Mouse (Mus musculus) midbrain, embryonic 16.5 days (tissue): ENCODE measurements around the gene Sec14l3. TPM values are rescaled to one million over a fixed set of nuclear protein-coding genes. Genes with fewer than 3 reads are reported as not detected.

Experiments
- ATAC-seq: fragments of 200-750 bp; cut with Nextera tagmentation; 2 replicates; pipeline ENCODE4 v1.8.0; 2017; ENCODE audit warnings: moderate TSS enrichment
- H3K27ac ChIP-seq: fragments of 300-500 bp; sonication (generic); 2 replicates; pipeline ENCODE4 v1.5.1; 2014; ENCODE audit warnings: mild to moderate bottlenecking, low read length, mixed read lengths
- H3K27me3 ChIP-seq: fragments of 300-500 bp; sonication (generic); 2 replicates; pipeline ENCODE4 v1.6.1; 2014; ENCODE audit warnings: low read depth, low read length, mixed read lengths; ENCODE audit not compliant: control insufficient read depth, insufficient read depth
- H3K36me3 ChIP-seq: fragments of 300-500 bp; sonication (generic); 2 replicates; pipeline ENCODE4 v1.6.1; 2014; ENCODE audit warnings: mild to moderate bottlenecking, low read length, moderate library complexity, mixed read lengths; ENCODE audit not compliant: control insufficient read depth, insufficient read depth
- H3K4me1 ChIP-seq: fragments of 300-500 bp; sonication (generic); 2 replicates; pipeline ENCODE4 v1.6.1; 2014; ENCODE audit warnings: mild to moderate bottlenecking, low read length, mixed read lengths; ENCODE audit not compliant: control insufficient read depth, insufficient read depth
- H3K4me2 ChIP-seq: fragments of 300-500 bp; sonication (generic); 2 replicates; pipeline ENCODE4 v1.6.1; 2014; ENCODE audit warnings: mild to moderate bottlenecking, low read length, mixed read lengths
- H3K4me3 ChIP-seq: fragments of 300-500 bp; sonication (generic); 2 replicates; pipeline ENCODE4 v1.5.1; 2014; ENCODE audit warnings: low read depth, mild to moderate bottlenecking, low read length, moderate library complexity, mixed read lengths
- H3K9ac ChIP-seq: fragments of 300-500 bp; sonication (generic); 2 replicates; pipeline ENCODE4 v1.6.1; 2014; ENCODE audit warnings: low read depth, low read length, mixed read lengths
- H3K9me3 ChIP-seq: fragments of 300-500 bp; sonication (generic); replicated peaks from 2 replicates; pipeline ENCODE4 v1.6.1; 2014; ENCODE audit warnings: mild to moderate bottlenecking, low read length, mixed read lengths; ENCODE audit not compliant: control insufficient read depth, poor library complexity, severe bottlenecking
- WGBS: fragments of 180-500 bp; shearing (Covaris S2); extraction: QIAGEN DNeasy Blood & Tissue Kit; methylation state at CpG from one replicate; pipeline ENCODE4 v1.1.7; 2014; 5-methylcytosine and 5-hydroxymethylcytosine counted together
- polyA plus RNA-seq: library from polyadenylated mRNA; unstranded; fragments of >200 nt; fragmentation: Nextera tagmentation; extraction: Ambion mirVana; gene quantifications from 2 replicates; pipeline ENCODE4 v1.2.1, GENCODE M21; 2015

Sec14l3 gene
- polyA plus RNA-seq, 1 experiment from 2014 or later, result 2.8 TPM

DNA sequence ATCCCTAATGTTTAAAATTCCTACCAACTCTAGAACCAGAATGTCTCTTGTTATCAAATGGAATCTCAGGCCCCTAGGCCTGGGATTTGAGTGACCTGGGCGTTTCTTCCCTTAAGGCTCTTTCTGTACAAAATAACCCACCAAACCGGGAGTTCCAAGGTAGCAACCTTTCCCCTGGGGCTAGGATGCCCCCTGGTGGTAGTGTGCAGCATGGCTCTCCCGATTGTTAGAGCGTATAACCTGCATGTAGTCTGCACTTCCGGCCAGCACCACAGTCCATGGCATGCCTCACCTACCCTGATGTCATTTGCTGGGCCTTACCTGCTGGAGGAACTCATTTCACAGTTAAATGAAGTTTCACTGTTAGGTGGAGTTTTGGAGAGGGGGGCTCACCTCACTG is 59.3 kb downstream of the Sec14l3 start:
- WGBS, result 63% methylated on average over 5 of the region's 5 CpGs
- no peak overlapping the region for H3K4me2 ChIP-seq
- no peak overlapping the region for H3K27ac ChIP-seq
- 0 out of 2 replicates have a peak, but pooled peaks cover 3% of the 10 kb centered on the region for H3K27me3 ChIP-seq
- no peak for ATAC-seq
- no peak overlapping the region for H3K4me3 ChIP-seq
- no peak overlapping the region for H3K9ac ChIP-seq
- H3K9me3 ChIP-seq, result peaks cover 2% of the 10 kb centered on the region
- H3K36me3 ChIP-seq, result no peaks in the 10 kb centered on the region
- H3K4me1 ChIP-seq, result no peaks in the 10 kb centered on the region

- Histone ChIP-seq H3K27me3 (no peaks in the 10 kb centered on the region), H3K4me1 (no peaks in the 10 kb centered on the region), H3K9ac (no peak overlapping the region), H3K27ac (no peak overlapping the region), H3K4me3 (no peak overlapping the region), H3K9me3 (peaks cover 2% of the 10 kb centered on the region), H3K36me3 (no peaks in the 10 kb centered on the region), H3K4me2 (no peak overlapping the region)
- 84% methylated on average over 1 of the region's 1 CpGs for WGBS
- no peak for ATAC-seq
These were observed 62.4 kb downstream of the Sec14l3 start for GRCm38 (mm10) chr11:4127059-4127458.

Other genes with a start within 250 kb of the Sec14l3 start
- gene Osbp2, start 200.9 kb upstream of the Sec14l3 start, polyA plus RNA-seq, result 35.7 and 40.9 TPM in 2 replicates
- gene 4921536K21Rik, start 169.7 kb upstream of the Sec14l3 start, polyA plus RNA-seq, result 0.80 and 0.87 TPM in 2 replicates
- 43.5 and 48.4 TPM in 2 replicates for gene Dusp18, start 169.6 kb upstream of the Sec14l3 start, polyA plus RNA-seq
- 17.4 and 20.7 TPM in 2 replicates for gene Slc35e4, start 150.2 kb upstream of the Sec14l3 start, polyA plus RNA-seq
- 19.5 and 20.8 TPM in 2 replicates for gene Tcn2, start 132.7 kb upstream of the Sec14l3 start, polyA plus RNA-seq
- 59.1 and 61.5 TPM in 2 replicates for gene Pes1, start 100.9 kb upstream of the Sec14l3 start, polyA plus RNA-seq
- gene 4930556J24Rik, start 88.1 kb upstream of the Sec14l3 start, polyA plus RNA-seq, result 0.25 TPM in 1 of 2 replicates, not detected in the other
- 7.3 and 8.2 TPM in 2 replicates for gene Gal3st1, start 81.2 kb upstream of the Sec14l3 start, polyA plus RNA-seq
- gene Sec14l4, start 33.4 kb upstream of the Sec14l3 start, polyA plus RNA-seq, result not detected in 2 replicates
- gene Mtfp1, start 30.6 kb downstream of the Sec14l3 start, polyA plus RNA-seq, result 12.8 and 14.4 TPM in 2 replicates
- gene Sec14l2, start 58.6 kb downstream of the Sec14l3 start, polyA plus RNA-seq, result 4.2 and 4.8 TPM in 2 replicates
- gene Rnf215, start 70.4 kb downstream of the Sec14l3 start, polyA plus RNA-seq, result 52.0 and 53.6 TPM in 2 replicates
- 9.1 and 10.9 TPM in 2 replicates for gene Ccdc157, start 95.5 kb downstream of the Sec14l3 start, polyA plus RNA-seq
- gene Sf3a1, start 95.5 kb downstream of the Sec14l3 start, polyA plus RNA-seq, result 53.8 and 54.0 TPM in 2 replicates
- 33.6 and 34.8 TPM in 2 replicates for gene Tbc1d10a, start 121.9 kb downstream of the Sec14l3 start, polyA plus RNA-seq
- 2.9 and 4.2 TPM in 2 replicates for gene Castor1, start 153.4 kb downstream of the Sec14l3 start, polyA plus RNA-seq
- 0.08 and 0.19 TPM in 2 replicates for gene Osm, start 171.6 kb downstream of the Sec14l3 start, polyA plus RNA-seq
- 0.06 TPM in 1 of 2 replicates, not detected in the other for gene Lif, start 192.7 kb downstream of the Sec14l3 start, polyA plus RNA-seq